Mouse (Mus musculus) neural tube, embryonic 13.5 days (tissue): Measurements from ENCODE around the gene Gm42742. TPM values are rescaled to one million over a fixed set of nuclear protein-coding genes. Genes with fewer than 3 reads are reported as not detected.
A peak's percentile ranks its signal among the peaks of the same experiment; 100 is the strongest.

Experiments
- ATAC-seq: fragments of 200-750 bp; cut with Nextera tagmentation; 2 replicates; pipeline ENCODE4 v1.8.0; 2017; ENCODE audit warnings: low read depth, mild to moderate bottlenecking, moderate TSS enrichment, moderate library complexity
- H3K27ac ChIP-seq: fragments of 300-500 bp; sonication (generic); replicated peaks from 2 replicates; pipeline ENCODE4 v1.5.1; 2015; ENCODE audit warnings: moderate library complexity, mild to moderate bottlenecking, inconsistent platforms
- H3K27me3 ChIP-seq: fragments of 300-500 bp; sonication (generic); 2 replicates; pipeline ENCODE4 v1.6.1; 2015; ENCODE audit warnings: mild to moderate bottlenecking, inconsistent platforms
- H3K36me3 ChIP-seq: fragments of 300-500 bp; sonication (generic); 2 replicates; pipeline ENCODE4 v1.6.1; 2015; ENCODE audit warnings: mild to moderate bottlenecking, inconsistent platforms
- H3K4me1 ChIP-seq: fragments of 300-500 bp; sonication (generic); replicated peaks from 2 replicates; pipeline ENCODE4 v1.6.1; 2015; ENCODE audit warnings: inconsistent platforms
- H3K4me2 ChIP-seq: fragments of 300-500 bp; sonication (generic); 2 replicates; pipeline ENCODE4 v1.6.1; 2015; ENCODE audit warnings: inconsistent platforms, mild to moderate bottlenecking, moderate library complexity
- H3K4me3 ChIP-seq: fragments of 300-500 bp; sonication (generic); 2 replicates; pipeline ENCODE4 v1.5.1; 2015; ENCODE audit warnings: mild to moderate bottlenecking, inconsistent platforms
- H3K9ac ChIP-seq: fragments of 300-500 bp; sonication (generic); 2 replicates; pipeline ENCODE4 v1.6.1; 2015; ENCODE audit warnings: moderate library complexity, mild to moderate bottlenecking, inconsistent platforms
- H3K9me3 ChIP-seq: fragments of 300-500 bp; sonication (generic); 2 replicates; pipeline ENCODE4 v1.6.1; 2016; ENCODE audit warnings: inconsistent platforms
- WGBS: fragments of 180-500 bp; shearing (Covaris S2); methylation state at CpG from one replicate; pipeline ENCODE4 v1.1.7; 2015; 5-methylcytosine and 5-hydroxymethylcytosine counted together
- polyA plus RNA-seq: library from polyadenylated mRNA; unstranded; fragments of >200 nt; fragmentation: Nextera tagmentation; extraction: Ambion mirVana; gene quantifications from 2 replicates; pipeline ENCODE4 v1.2.1, GENCODE M21; 2015

Gm42742 gene
- polyA plus RNA-seq, 1 experiment from 2014 or later, result 47.8 TPM

- no peaks in the 10 kb centered on the region for H3K27me3 ChIP-seq
- peaks cover 16% of the 10 kb centered on the region for H3K36me3 ChIP-seq
- H3K9me3 ChIP-seq, result no peaks in the 10 kb centered on the region
- 58% methylated on average over 10 of the region's 10 CpGs for WGBS
- ATAC-seq, result no peak
- no peak overlapping the region for H3K9ac ChIP-seq
- H3K4me3 ChIP-seq, result no peak overlapping the region
- H3K4me2 ChIP-seq, result no peak overlapping the region
- no peak overlapping the region for H3K27ac ChIP-seq
- no peaks in the 10 kb centered on the region for H3K4me1 ChIP-seq
Observed at GRCm38 (mm10) chr7:126984667-126985444, 36.0 kb downstream of the Gm42742 start.

GRCm38 (mm10) chr7:126983113-126983512, 37.8 kb downstream of the Gm42742 start:
- no peak for ATAC-seq
- WGBS, result 83% methylated on average over 7 of the region's 7 CpGs
- H3K27ac ChIP-seq, result no peak overlapping the region
- H3K36me3 ChIP-seq, result peaks cover 34% of the 10 kb centered on the region
- peaks cover 3% of the 10 kb centered on the region; the same call in 1 of the 2 replicates for H3K4me1 ChIP-seq
- H3K4me3 ChIP-seq, result no peak overlapping the region
- H3K9ac ChIP-seq, result no peak overlapping the region
- no peak overlapping the region for H3K4me2 ChIP-seq
- no peaks in the 10 kb centered on the region for H3K27me3 ChIP-seq
- H3K9me3 ChIP-seq, result no peaks in the 10 kb centered on the region

GRCm38 (mm10) chr7:126982054-126982453, 38.8 kb downstream of the Gm42742 start:
- peaks cover 13% of the 10 kb centered on the region for H3K4me1 ChIP-seq
- no peak overlapping the region for H3K27ac ChIP-seq
- no peaks in the 10 kb centered on the region for H3K9me3 ChIP-seq
- no peak overlapping the region for H3K4me3 ChIP-seq
- H3K4me2 ChIP-seq, result no peak overlapping the region
- ATAC-seq, result no peak
- H3K27me3 ChIP-seq, result no peaks in the 10 kb centered on the region
- H3K36me3 ChIP-seq, result peaks cover 37% of the 10 kb centered on the region
- 96% methylated on average over 4 of the region's 4 CpGs for WGBS
- H3K9ac ChIP-seq, result no peak overlapping the region

DNA sequence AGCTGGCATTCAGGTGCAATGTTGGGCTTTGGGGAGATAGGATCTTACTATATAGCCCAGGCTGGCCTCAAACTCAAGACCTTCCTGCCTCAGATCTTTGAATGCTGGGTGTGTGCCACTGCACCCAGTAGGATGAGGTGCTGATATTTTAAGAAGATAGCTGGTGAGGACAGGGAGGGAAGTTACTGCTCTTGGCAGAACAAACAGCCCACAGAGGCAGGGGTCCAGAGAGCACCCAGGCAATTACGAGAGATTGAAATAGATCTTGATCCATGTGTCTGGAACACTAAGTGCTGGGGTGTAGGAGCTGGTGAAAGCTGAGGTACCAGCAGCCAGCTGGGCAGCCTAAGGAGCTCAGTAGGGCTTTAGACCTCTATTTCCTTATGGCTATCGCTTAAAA, 39.3 kb downstream of the Gm42742 start:
- Histone ChIP-seq H3K27ac (no peak overlapping the region), H3K36me3 (peaks cover 37% of the 10 kb centered on the region), H3K4me2 (no peak overlapping the region), H3K9ac (no peak overlapping the region), H3K4me1 (peaks cover 16% of the 10 kb centered on the region), H3K4me3 (no peak overlapping the region), H3K9me3 (no peaks in the 10 kb centered on the region), H3K27me3 (no peaks in the 10 kb centered on the region)
- ATAC-seq, result no peak
- 95% methylated on average over 2 of the region's 2 CpGs for WGBS

DNA sequence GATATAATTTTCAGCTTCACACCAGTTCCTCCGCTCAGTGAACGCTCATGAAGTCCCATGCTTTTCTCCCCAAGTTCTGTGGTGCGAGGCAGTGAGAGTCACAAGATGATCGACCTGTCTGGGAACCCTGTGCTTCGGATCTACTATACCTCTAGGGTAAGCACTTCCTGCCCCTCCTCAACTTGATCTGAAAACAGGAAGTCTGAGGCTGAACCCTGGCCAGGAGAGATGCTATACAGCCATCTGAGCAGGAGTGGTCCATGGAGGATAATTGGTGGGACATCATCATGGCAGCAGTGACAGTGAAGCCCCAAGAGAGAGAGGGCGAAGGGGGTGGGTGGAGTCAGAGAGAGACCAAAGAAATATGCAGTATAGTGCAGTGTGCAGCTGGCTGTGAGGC, 42.1 kb downstream of the Gm42742 start:
- H3K9ac ChIP-seq, result no peak overlapping the region
- peaks cover 20% of the 10 kb centered on the region for H3K4me1 ChIP-seq
- no peak overlapping the region for H3K4me2 ChIP-seq
- no peaks in the 10 kb centered on the region for H3K9me3 ChIP-seq
- ATAC-seq, result no peak
- no peak overlapping the region for H3K4me3 ChIP-seq
- 95% methylated on average over 6 of the region's 6 CpGs for WGBS
- H3K36me3 ChIP-seq, result peaks cover 37% of the 10 kb centered on the region
- H3K27me3 ChIP-seq, result no peaks in the 10 kb centered on the region
- no peak overlapping the region for H3K27ac ChIP-seq

DNA sequence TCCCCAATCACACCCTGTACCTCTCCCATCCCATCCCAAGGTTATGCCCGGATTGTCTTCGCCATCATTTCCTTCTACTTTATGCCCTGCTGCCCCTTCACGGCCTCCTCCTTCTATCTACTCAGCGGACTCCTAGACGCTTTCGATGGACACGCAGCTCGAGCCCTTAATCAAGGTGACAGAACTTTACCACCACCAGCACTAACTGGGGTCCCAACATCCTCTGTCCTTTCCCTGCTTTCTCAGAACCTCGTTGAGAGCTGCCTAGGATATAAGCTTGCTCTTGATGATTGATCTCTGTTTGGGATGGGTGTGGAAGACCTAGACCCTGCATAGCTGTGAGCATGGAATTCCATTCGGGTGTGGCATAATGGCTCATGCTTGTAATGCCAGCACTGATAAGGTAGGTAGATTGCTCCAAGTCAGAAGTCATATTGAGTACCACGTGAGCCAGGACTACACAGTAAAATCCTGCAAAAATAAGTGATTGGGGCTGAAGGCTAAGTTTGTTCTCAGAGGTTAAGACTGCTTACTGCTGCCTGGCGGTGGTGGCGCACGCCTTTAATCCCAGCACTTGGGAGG, 43.9 kb downstream of the Gm42742 start:
- 29% methylated on average over 14 of the region's 14 CpGs for WGBS
- H3K9me3 ChIP-seq, result no peaks in the 10 kb centered on the region
- peaks cover 20% of the 10 kb centered on the region for H3K4me1 ChIP-seq
- H3K27ac ChIP-seq, result peak overlapping the region; percentile 98
- ATAC-seq, result no peak
- H3K9ac ChIP-seq, result peak overlapping the region; percentile 98
- peaks cover 44% of the 10 kb centered on the region for H3K36me3 ChIP-seq
- peak overlapping the region; percentile 99 for H3K4me3 ChIP-seq
- H3K4me2 ChIP-seq, result peak overlapping the region; percentile 91
- H3K27me3 ChIP-seq, result no peaks in the 10 kb centered on the region

GRCm38 (mm10) chr7:126975950-126976866, 44.7 kb downstream of the Gm42742 start, which contains the start of gene Cdiptos:
Gene Cdiptos (minus strand): TSS chr7:126976098.
- peak within 1 kb of the TSS; percentile 98 for H3K9ac ChIP-seq
- peak within 1 kb of the TSS; percentile 91 for H3K4me2 ChIP-seq
- peak within 1 kb of the TSS; percentile 99 for H3K4me3 ChIP-seq
- H3K27ac ChIP-seq, result peak within 1 kb of the TSS; percentile 98
- H3K36me3 ChIP-seq, result peaks cover 47% of the 10 kb centered on the region
- peak; percentile 96 for ATAC-seq
- no peaks in the 10 kb centered on the region for H3K27me3 ChIP-seq
- H3K4me1 ChIP-seq, result peaks cover 20% of the 10 kb centered on the region
- WGBS, result under 1% methylated on average over 55 of the region's 55 CpGs
- no peaks in the 10 kb centered on the region for H3K9me3 ChIP-seq

DNA sequence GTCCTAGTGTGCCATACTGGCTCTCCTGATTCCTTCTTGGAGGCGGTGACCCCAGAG, 45.2 kb downstream of the Gm42742 start, which contains the start of gene Cdipt:
Cdipt (plus strand) TSS at position 22 of the 57 bp plus-strand sequence.
- Histone ChIP-seq H3K27me3 (no peaks in the 10 kb centered on the region), H3K9ac (peak within 1 kb of the TSS; percentile 98), H3K4me2 (peak within 1 kb of the TSS; percentile 91), H3K4me1 (peaks cover 20% of the 10 kb centered on the region), H3K9me3 (no peaks in the 10 kb centered on the region), H3K36me3 (peaks cover 48% of the 10 kb centered on the region), H3K27ac (peak within 1 kb of the TSS; percentile 98), H3K4me3 (peak within 1 kb of the TSS; percentile 99)
- 0% methylated on average over 1 of the region's 1 CpGs for WGBS
- no peak for ATAC-seq

DNA sequence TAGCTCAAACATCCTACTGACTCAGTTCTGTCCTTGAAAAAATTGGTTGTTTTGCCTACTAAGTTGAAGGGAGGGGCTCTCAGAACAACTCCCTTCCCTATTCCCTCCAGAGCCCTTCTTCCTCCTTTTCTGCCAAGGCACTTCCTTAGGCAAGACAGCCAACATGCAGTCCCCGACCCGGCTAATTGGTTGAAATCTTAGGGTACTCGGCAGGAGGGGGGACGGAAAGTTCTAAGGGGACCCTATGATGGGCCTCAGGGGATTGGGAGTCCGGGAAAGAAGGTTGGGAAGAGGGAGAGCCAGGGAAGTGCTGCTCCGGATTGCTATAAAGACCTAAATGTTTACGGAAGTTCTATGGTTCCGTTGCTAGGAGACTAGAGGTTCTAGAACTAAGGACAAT, 45.4 kb downstream of the Gm42742 start:
- Histone ChIP-seq H3K4me2 (peak overlapping the region; percentile 91), H3K9me3 (no peaks in the 10 kb centered on the region), H3K27me3 (no peaks in the 10 kb centered on the region), H3K36me3 (peaks cover 49% of the 10 kb centered on the region), H3K27ac (0 out of 2 replicates have a peak overlapping the region, but pooled peaks have one; percentile 52), H3K4me1 (peaks cover 20% of the 10 kb centered on the region), H3K4me3 (peak overlapping the region; percentile 99), H3K9ac (no peak overlapping the region)
- WGBS, result 11% methylated on average over 8 of the region's 8 CpGs
- ATAC-seq, result peak; percentile 7

DNA sequence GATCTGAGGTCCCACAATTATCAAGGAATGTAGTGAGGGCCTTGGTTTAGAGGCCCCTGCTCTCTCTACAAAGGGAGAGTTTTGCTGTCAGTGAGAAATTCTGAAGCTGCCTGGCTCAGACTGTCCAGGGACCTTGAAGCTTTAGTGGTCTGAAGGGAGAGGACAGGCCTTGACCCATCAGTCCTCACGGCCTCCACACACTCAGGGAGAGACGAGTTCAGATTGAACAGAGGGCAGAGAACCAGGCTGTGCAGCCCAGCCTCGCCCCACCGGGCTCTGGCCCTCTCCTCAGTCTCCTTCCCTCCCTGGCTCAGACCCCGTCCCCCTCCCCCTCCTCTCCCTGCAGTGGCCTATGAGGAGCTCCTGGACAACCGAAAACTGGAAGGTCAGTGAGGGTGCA, 53.5 kb downstream of the Gm42742 start:
- Histone ChIP-seq H3K36me3 (peaks cover 92% of the 10 kb centered on the region), H3K9me3 (no peaks in the 10 kb centered on the region), H3K27ac (no peak overlapping the region), H3K27me3 (peaks cover 17% of the 10 kb centered on the region), H3K4me2 (no peak overlapping the region), H3K4me1 (no peaks in the 10 kb centered on the region), H3K9ac (no peak overlapping the region), H3K4me3 (no peak overlapping the region)
- no peak for ATAC-seq
- 69% methylated on average over 6 of the region's 6 CpGs for WGBS

- Histone ChIP-seq H3K27ac (no peak overlapping the region), H3K36me3 (peaks cover 92% of the 10 kb centered on the region), H3K9me3 (no peaks in the 10 kb centered on the region), H3K27me3 (peaks cover 35% of the 10 kb centered on the region), H3K4me3 (no peak overlapping the region), H3K4me2 (no peak overlapping the region), H3K4me1 (no peaks in the 10 kb centered on the region), H3K9ac (no peak overlapping the region)
- ATAC-seq, result no peak
- WGBS, result 60% methylated on average over 3 of the region's 3 CpGs
Observed at GRCm38 (mm10) chr7:126965568-126965967, 55.3 kb downstream of the Gm42742 start.
